Mouse (Mus musculus) B cell, adult (primary cell): ENCODE data around the gene Foxr1. TPM values are rescaled to one million over a fixed set of nuclear protein-coding genes. Genes with fewer than 3 reads are reported as not detected.

ENCODE experiments used
- total RNA-seq: library from RNA; stranded (reverse); gene quantifications from 4 replicates; pipeline ENCODE4 v1.2.4, GENCODE M21; 2023; ENCODE audit not compliant: inconsistent age

Gene Foxr1
- total RNA-seq: 0.27 TPM in 1 of 4 replicates, not detected in the others

GRCm38 (mm10) chr9:44440961-44441360 lies at the start of gene Foxr1:
Foxr1 (minus strand) TSS chr9:44441136.

GRCm38 (mm10) chr9:44482552-44482951 lies 41.6 kb upstream of the Foxr1 start, which contains the start of gene Bcl9l:
Bcl9l (plus strand) TSS chr9:44482825.

GRCm38 (mm10) chr9:44454891-44455220 lies 13.9 kb upstream of the Foxr1 start, which contains the start of gene Upk2:
Upk2 (minus strand) TSS chr9:44454976.

GRCm38 (mm10) chr9:44418519-44419385 lies 22.2 kb downstream of the Foxr1 start, which contains the start of gene Ccdc84:
Ccdc84 (minus strand) TSS chr9:44418569.

GRCm38 (mm10) chr9:44406906-44407751 lies 33.8 kb downstream of the Foxr1 start, which contains the start of the genes Rps25 and Trappc4:
Rps25 (plus strand) TSS chr9:44407139.
Trappc4 (minus strand) TSS chr9:44407600.

GRCm38 (mm10) chr9:44396684-44397411 lies 44.1 kb downstream of the Foxr1 start, which contains the start of gene Slc37a4:
Slc37a4 (plus strand) TSS chr9:44396852.

Other genes starting within 250 kb of the Foxr1 start
- 130 to 138 TPM (median 133 TPM) in 4 replicates for gene Cbl, start 207.1 kb downstream of the Foxr1 start, total RNA-seq
- not detected in 4 replicates for gene Ccdc153, start 200.5 kb downstream of the Foxr1 start, total RNA-seq
- gene Pdzd3, start 189.7 kb downstream of the Foxr1 start, total RNA-seq: 0.22 to 0.26 TPM in 2 of 4 replicates, not detected in the others
- gene Nlrx1, start 172.5 kb downstream of the Foxr1 start, total RNA-seq: 5.2 to 8.8 TPM (median 6.3 TPM) in 4 replicates
- not detected in 4 replicates for gene Abcg4, start 152.5 kb downstream of the Foxr1 start, total RNA-seq
- gene Hinfp, start 135.5 kb downstream of the Foxr1 start, total RNA-seq: 53.5 to 73.3 TPM (median 58.7 TPM) in 4 replicates
- 13.1 to 19.2 TPM (median 17.3 TPM) in 4 replicates for gene C2cd2l, start 120.9 kb downstream of the Foxr1 start, total RNA-seq
- 8.3 to 12.1 TPM (median 9.3 TPM) in 4 replicates for gene Dpagt1, start 115.1 kb downstream of the Foxr1 start, total RNA-seq
- gene H2afx, start 106.4 kb downstream of the Foxr1 start, total RNA-seq: 41.9 to 44.6 TPM (median 42.6 TPM) in 4 replicates
- 15.8 to 19.8 TPM (median 18.8 TPM) in 4 replicates for gene Hmbs, start 96.9 kb downstream of the Foxr1 start, total RNA-seq
- gene Vps11, start 79.5 kb downstream of the Foxr1 start, total RNA-seq: 61.3 to 72.7 TPM (median 65.5 TPM) in 4 replicates
- gene Hyou1, start 61.6 kb downstream of the Foxr1 start, total RNA-seq: 83.2 to 119 TPM (median 87.9 TPM) in 4 replicates
- 18.8 to 19.9 TPM (median 19.6 TPM) in 4 replicates for gene Slc37a4, start 44.3 kb downstream of the Foxr1 start, total RNA-seq
- 2,496 to 2,635 TPM (median 2,511 TPM) in 4 replicates for gene Rps25, start 34.0 kb downstream of the Foxr1 start, total RNA-seq
- 52.2 to 70.7 TPM (median 57.2 TPM) in 4 replicates for gene Trappc4, start 33.5 kb downstream of the Foxr1 start, total RNA-seq
- 37.6 to 54.1 TPM (median 41.4 TPM) in 4 replicates for gene Ccdc84, start 22.6 kb downstream of the Foxr1 start, total RNA-seq
- not detected in 4 replicates for gene Upk2, start 13.8 kb upstream of the Foxr1 start, total RNA-seq
- 88.8 to 97.2 TPM (median 89.9 TPM) in 4 replicates for gene Bcl9l, start 41.7 kb upstream of the Foxr1 start, total RNA-seq
- gene Cxcr5, start 120.7 kb upstream of the Foxr1 start, total RNA-seq: 281 to 310 TPM (median 298 TPM) in 4 replicates
- 282 to 309 TPM (median 299 TPM) in 4 replicates for gene Ddx6, start 163.8 kb upstream of the Foxr1 start, total RNA-seq
- gene Treh, start 232.1 kb upstream of the Foxr1 start, total RNA-seq: not detected in 4 replicates